Mouse (Mus musculus): ENCODE results near the gene Lonp1. TPM values are rescaled to one million over a fixed set of nuclear protein-coding genes. Genes with fewer than 3 reads are reported as not detected.

Gene Lonp1
- polyA plus RNA-seq, 1 experiment: 74.5 TPM

DNA sequence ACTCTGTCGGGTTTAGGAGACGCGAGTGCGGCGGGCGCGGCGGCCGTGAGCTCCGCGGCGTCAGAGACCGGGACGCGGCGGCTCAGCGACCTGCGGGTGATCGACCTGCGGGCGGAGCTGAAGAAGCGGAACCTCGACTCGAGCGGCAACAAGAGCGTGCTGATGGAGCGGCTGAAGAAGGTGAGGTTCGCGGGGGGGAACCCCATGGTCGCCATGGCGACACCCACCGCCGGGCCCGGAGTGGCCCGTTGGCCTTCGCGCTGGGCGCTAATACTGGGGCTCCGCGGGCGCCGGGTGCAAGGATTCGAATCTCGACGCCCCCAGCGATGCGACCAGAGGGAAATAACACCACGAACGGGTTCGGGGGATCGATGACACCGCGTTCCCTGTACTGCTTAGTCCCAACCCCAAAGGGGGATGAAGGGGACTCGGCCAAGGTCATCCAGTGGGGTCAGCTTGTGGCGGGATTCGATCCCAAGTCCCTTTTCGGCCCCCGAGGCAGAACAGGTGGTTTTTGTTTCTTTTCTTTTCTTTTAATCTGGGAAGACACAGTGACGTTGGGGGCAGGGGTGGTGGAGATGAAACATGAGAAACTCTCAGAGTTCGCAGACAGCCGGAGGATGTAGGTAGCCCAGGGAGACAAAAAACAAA, 41.4 kb downstream of the Lonp1 start:
- no peak for DNase-seq
- TF ChIP-seq POLR2A (IDR thresholded peaks at IDR 0.05; ENCODE audit: control insufficient read depth, extremely low read depth, insufficient read depth, low read length, poor library complexity) (no peak), CTCF (IDR thresholded peaks at IDR 0.05; ENCODE audit: borderline replicate concordance, control insufficient read depth, extremely low read depth, insufficient read depth, low read length, poor library complexity) (no peak)
- Histone ChIP-seq H3K27me3 (ENCODE audit: control insufficient read depth, insufficient read depth, low read length) (no peaks in the 10 kb centered on the region), H3K4me3 (ENCODE audit: control insufficient read depth, insufficient read depth, low read length) (peak overlapping the region; percentile 62), H3K4me1 (replicated peaks; ENCODE audit: control insufficient read depth, insufficient read depth, low read length) (peaks cover 25% of the 10 kb centered on the region), H3K36me3 (ENCODE audit: control insufficient read depth, insufficient read depth, low read length) (peaks cover 32% of the 10 kb centered on the region), H3K27ac (ENCODE audit: control insufficient read depth, insufficient read depth, low read length) (peak overlapping the region; percentile 41)
- under 1% methylated on average over 61 of the region's 61 CpGs for WGBS

GRCm38 (mm10) chr17:56584257-56585130, 42.2 kb downstream of the Lonp1 start, which contains the start of the genes Safb2 and Safb:
Gene Safb2 (minus strand): TSS chr17:56584585.
Gene Safb (plus strand): TSS chr17:56584825.
- WGBS: under 1% methylated on average over 89 of the region's 101 CpGs
- Histone ChIP-seq H3K4me3 (ENCODE audit: control insufficient read depth, insufficient read depth, low read length) (peak within 1 kb of the TSS; percentile 73), H3K4me1 (replicated peaks; ENCODE audit: control insufficient read depth, insufficient read depth, low read length) (peaks cover 25% of the 10 kb centered on the region), H3K27me3 (ENCODE audit: control insufficient read depth, insufficient read depth, low read length) (no peaks in the 10 kb centered on the region), H3K36me3 (ENCODE audit: control insufficient read depth, insufficient read depth, low read length) (peaks cover 31% of the 10 kb centered on the region), H3K27ac (ENCODE audit: control insufficient read depth, insufficient read depth, low read length) (peak within 1 kb of the TSS; percentile 72)
- peak; percentile 53; the same call in 1 of the 2 replicates for TF ChIP-seq CTCF (IDR thresholded peaks at IDR 0.05; ENCODE audit: borderline replicate concordance, control insufficient read depth, extremely low read depth, insufficient read depth, low read length, poor library complexity)
- peak; percentile 81 for TF ChIP-seq POLR2A (IDR thresholded peaks at IDR 0.05; ENCODE audit: control insufficient read depth, extremely low read depth, insufficient read depth, low read length, poor library complexity)
- peak; percentile 98 for DNase-seq

DNA sequence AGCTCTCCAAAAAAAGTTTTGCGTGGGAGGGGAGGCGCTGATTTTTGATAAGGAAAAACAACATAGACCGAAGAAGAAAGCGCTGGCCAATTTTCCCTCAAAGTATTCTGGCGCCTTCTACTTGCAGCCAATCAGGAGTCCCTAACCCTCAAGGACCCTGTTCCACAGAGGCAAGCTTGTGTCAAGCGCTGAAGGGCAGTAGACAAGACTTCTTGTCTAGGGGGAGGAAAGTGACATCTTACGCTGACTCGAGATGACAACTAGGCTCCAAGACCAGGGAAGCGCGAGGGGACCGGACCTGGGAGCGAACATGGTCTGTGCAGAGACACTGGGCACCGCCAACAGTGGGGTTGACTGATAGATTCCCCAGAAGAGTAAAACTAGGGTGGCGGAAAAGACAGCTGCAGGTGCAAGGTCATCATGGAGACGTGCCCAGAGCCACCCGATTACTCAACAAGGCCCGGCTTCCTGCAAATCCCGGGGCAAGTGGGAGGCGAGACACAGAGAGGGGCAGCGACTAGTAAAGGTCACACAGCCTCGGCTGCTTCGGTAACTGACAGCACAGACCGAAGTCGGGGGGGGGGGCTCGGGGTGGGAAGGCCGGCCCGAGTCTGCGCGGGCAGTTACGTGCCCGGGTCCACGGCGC, 43.0 kb downstream of the Lonp1 start:
- no peak for DNase-seq
- Histone ChIP-seq H3K36me3 (ENCODE audit: control insufficient read depth, insufficient read depth, low read length) (peaks cover 31% of the 10 kb centered on the region), H3K27me3 (ENCODE audit: control insufficient read depth, insufficient read depth, low read length) (no peaks in the 10 kb centered on the region), H3K27ac (ENCODE audit: control insufficient read depth, insufficient read depth, low read length) (peak overlapping the region; percentile 72), H3K4me3 (ENCODE audit: control insufficient read depth, insufficient read depth, low read length) (peak overlapping the region; percentile 73), H3K4me1 (replicated peaks; ENCODE audit: control insufficient read depth, insufficient read depth, low read length) (peaks cover 25% of the 10 kb centered on the region)
- WGBS: under 1% methylated on average over 33 of the region's 33 CpGs
- TF ChIP-seq CTCF (IDR thresholded peaks at IDR 0.05; ENCODE audit: borderline replicate concordance, control insufficient read depth, extremely low read depth, insufficient read depth, low read length, poor library complexity): no peak
- TF ChIP-seq POLR2A (IDR thresholded peaks at IDR 0.05; ENCODE audit: control insufficient read depth, extremely low read depth, insufficient read depth, low read length, poor library complexity): no peak

- Histone ChIP-seq H3K27ac (ENCODE audit: control insufficient read depth, insufficient read depth, low read length) (no peak overlapping the region), H3K36me3 (ENCODE audit: control insufficient read depth, insufficient read depth, low read length) (peaks cover 34% of the 10 kb centered on the region), H3K4me3 (ENCODE audit: control insufficient read depth, insufficient read depth, low read length) (peak overlapping the region; percentile 73), H3K4me1 (replicated peaks; ENCODE audit: control insufficient read depth, insufficient read depth, low read length) (peaks cover 25% of the 10 kb centered on the region), H3K27me3 (ENCODE audit: control insufficient read depth, insufficient read depth, low read length) (no peaks in the 10 kb centered on the region)
- 51% methylated on average over 1 of the region's 1 CpGs for WGBS
- TF ChIP-seq POLR2A (IDR thresholded peaks at IDR 0.05; ENCODE audit: control insufficient read depth, extremely low read depth, insufficient read depth, low read length, poor library complexity) (no peak), CTCF (IDR thresholded peaks at IDR 0.05; ENCODE audit: borderline replicate concordance, control insufficient read depth, extremely low read depth, insufficient read depth, low read length, poor library complexity) (no peak)
- no peak for DNase-seq
Measured at GRCm38 (mm10) chr17:56583071-56583470, 43.6 kb downstream of the Lonp1 start.

- 98% methylated on average over 3 of the region's 3 CpGs for WGBS
- Histone ChIP-seq H3K27ac (ENCODE audit: control insufficient read depth, insufficient read depth, low read length) (no peak overlapping the region), H3K36me3 (ENCODE audit: control insufficient read depth, insufficient read depth, low read length) (peaks cover 79% of the 10 kb centered on the region), H3K4me3 (ENCODE audit: control insufficient read depth, insufficient read depth, low read length) (no peak overlapping the region), H3K27me3 (ENCODE audit: control insufficient read depth, insufficient read depth, low read length) (no peaks in the 10 kb centered on the region), H3K4me1 (replicated peaks; ENCODE audit: control insufficient read depth, insufficient read depth, low read length) (no peaks in the 10 kb centered on the region)
- DNase-seq: no peak
- TF ChIP-seq CTCF (IDR thresholded peaks at IDR 0.05; ENCODE audit: borderline replicate concordance, control insufficient read depth, extremely low read depth, insufficient read depth, low read length, poor library complexity): no peak
- no peak for TF ChIP-seq POLR2A (IDR thresholded peaks at IDR 0.05; ENCODE audit: control insufficient read depth, extremely low read depth, insufficient read depth, low read length, poor library complexity)
Measured at GRCm38 (mm10) chr17:56572939-56573338, 53.7 kb downstream of the Lonp1 start.

DNA sequence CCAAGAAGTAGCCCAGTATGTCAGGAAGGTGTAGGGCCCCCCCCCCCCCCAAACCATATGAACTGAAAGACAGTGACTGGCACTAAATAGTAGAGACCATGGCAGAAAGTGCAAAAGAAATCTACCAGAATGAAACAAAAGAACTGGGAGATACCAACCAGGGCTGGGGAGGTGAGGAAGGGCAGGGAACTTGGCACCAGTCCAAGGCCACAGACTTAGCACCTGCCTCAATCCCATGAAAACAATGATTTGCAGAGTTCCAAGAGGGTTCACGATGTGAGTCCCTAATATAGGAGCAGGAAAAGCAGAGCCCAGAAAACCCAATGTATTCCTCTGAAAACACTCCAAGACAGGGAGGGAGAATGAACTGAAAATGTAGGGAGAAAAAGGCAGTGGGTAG, 54.5 kb downstream of the Lonp1 start:
- H3K4me3 ChIP-seq (ENCODE audit: control insufficient read depth, insufficient read depth, low read length): no peak overlapping the region
- H3K27me3 ChIP-seq (ENCODE audit: control insufficient read depth, insufficient read depth, low read length): no peaks in the 10 kb centered on the region
- TF ChIP-seq CTCF (IDR thresholded peaks at IDR 0.05; ENCODE audit: borderline replicate concordance, control insufficient read depth, extremely low read depth, insufficient read depth, low read length, poor library complexity) (no peak), POLR2A (IDR thresholded peaks at IDR 0.05; ENCODE audit: control insufficient read depth, extremely low read depth, insufficient read depth, low read length, poor library complexity) (no peak)
- DNase-seq: no peak
- H3K27ac ChIP-seq (ENCODE audit: control insufficient read depth, insufficient read depth, low read length): no peak overlapping the region
- no peaks in the 10 kb centered on the region for H3K4me1 ChIP-seq (replicated peaks; ENCODE audit: control insufficient read depth, insufficient read depth, low read length)
- WGBS: 100% methylated on average over 1 of the region's 1 CpGs
- peaks cover 79% of the 10 kb centered on the region for H3K36me3 ChIP-seq (ENCODE audit: control insufficient read depth, insufficient read depth, low read length)
